Mouse (Mus musculus) kidney, adult 2 months (tissue): ENCODE data around the gene Creb5.

Experiments used
- CTCF ChIP-seq: fragments of 200-500 bp; conservative IDR thresholded peaks from 2 replicates; pipeline ENCODE4 v1.5.1; 2011; ENCODE audit warnings: low read depth, mild to moderate bottlenecking, control low read depth, low read length, moderate library complexity, mixed read lengths; ENCODE audit not compliant: insufficient read depth, insufficient read length
- POLR2A ChIP-seq: fragments of 200-500 bp; IDR thresholded peaks from one replicate; pipeline ENCODE4 v1.6.1; 2011; ENCODE audit warnings: low read depth, low read length, control low read depth

DNA sequence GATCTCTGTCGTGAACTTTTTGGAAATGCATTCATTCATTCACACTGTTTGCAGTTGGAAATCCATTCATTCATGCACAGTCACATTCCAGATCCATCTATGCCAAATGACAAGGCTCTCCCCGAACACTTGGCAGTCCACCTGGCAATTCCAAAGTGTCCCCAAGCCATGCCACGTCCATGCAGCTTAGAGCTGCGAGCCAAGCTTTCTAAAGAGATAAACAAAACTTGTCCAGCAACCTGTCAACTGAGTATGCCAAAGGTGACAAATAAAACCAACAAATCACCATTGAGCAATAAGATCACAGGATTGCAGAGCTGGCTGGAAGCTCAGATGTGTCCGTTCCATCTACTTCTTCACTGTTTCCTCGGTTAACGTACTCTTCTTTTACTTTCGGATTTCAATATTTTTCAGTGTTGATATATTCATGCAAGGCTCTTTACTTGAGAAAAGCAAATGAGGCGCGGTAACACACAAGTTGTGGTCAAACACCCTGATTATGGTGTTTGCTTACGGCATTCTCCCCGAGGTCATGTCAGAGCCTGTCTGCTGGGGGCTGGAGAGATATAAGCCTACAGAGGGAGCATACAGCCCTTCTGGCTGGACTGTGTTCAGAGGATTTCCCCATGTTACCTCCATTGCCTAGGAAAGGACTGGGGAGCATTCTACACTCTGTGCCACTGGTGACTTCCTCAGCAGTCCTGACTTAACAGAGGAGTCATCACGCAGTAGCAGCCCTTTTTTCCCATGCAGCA, 236.8 kb downstream of the Creb5 start:
- no peak for TF ChIP-seq CTCF
- no peak for TF ChIP-seq POLR2A
